ENCODE assay signal across 14 mouse cellular contexts in the genomic region with DNA sequence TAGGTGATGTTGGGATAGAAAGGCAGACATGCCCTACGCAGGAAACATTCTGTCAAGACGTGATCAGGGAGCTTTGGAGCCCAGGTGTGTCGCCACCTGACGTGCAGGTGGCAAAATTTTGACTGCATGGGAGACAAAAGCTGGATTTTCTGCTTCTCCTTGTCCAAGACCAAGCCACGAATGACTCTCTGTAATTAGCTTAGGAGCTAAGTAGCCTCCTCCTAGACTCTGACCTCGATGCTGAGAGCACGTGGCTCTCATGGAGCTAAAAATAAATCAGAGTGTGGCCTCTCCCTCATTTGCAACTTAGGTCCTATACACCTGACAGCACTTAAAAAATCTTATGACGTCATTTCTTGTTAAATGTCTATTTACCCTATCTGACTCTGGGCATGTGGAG. TPM values are rescaled to one million over a fixed set of nuclear protein-coding genes. Genes with fewer than 3 reads are reported as not detected.
DNase-seq lines count a peak whose midpoint lies in the region; ATAC-seq and TF ChIP-seq lines count a peak whose summit lies in the region.
"Had no signal": no experiment of that assay in that cellular context is flagged by ENCODE, and none has a peak within 500 bp of the region (broad histone marks: within the 10 kb centered on the region; RNA-seq: fewer than 3 reads in every experiment).

No protein-coding gene starts in this region.

- ATAC-seq in neural tube, embryonic 13.5 days (ENCODE audit: low read depth) = no peak
- ATAC-seq in hindbrain, embryonic 16.5 days = 0 out of 2 replicates have a peak, but pooled peaks have one; percentile 20
- ATAC-seq in stomach, postnatal 0 days (ENCODE audit: low FRiP score, low TSS enrichment) = no peak
- ATAC-seq: inflammation-experienced regulatory T-cells, adult 6 months had no signal

- peaks cover 22% of the 10 kb centered on the region for H3K4me1 ChIP-seq in neural tube, embryonic 13.5 days (replicated peaks)
- peaks cover 9% of the 10 kb centered on the region for H3K4me1 ChIP-seq in hindbrain, embryonic 16.5 days (ENCODE audit: control insufficient read depth, insufficient read depth, low read depth, low read length)
- H3K4me1 ChIP-seq in stomach, postnatal 0 days (replicated peaks; ENCODE audit: control insufficient read depth, insufficient read depth) = no peaks in the 10 kb centered on the region
- H3K4me1 ChIP-seq in heart, adult 2 months (ENCODE audit: control insufficient read depth, insufficient read depth, low read length) = peaks cover 2% of the 10 kb centered on the region; the same call in 1 of the 2 replicates
- no peaks in the 10 kb centered on the region for H3K4me1 ChIP-seq in lung, adult 2 months (ENCODE audit: control insufficient read depth, insufficient read depth, low read length)
- H3K4me1 ChIP-seq: stomach, embryonic 15.5 days had no signal

- no peak overlapping the region for H3K4me3 ChIP-seq in neural tube, embryonic 13.5 days
- no peak overlapping the region for H3K4me3 ChIP-seq in hindbrain, embryonic 16.5 days (ENCODE audit: low read length)
- H3K4me3 ChIP-seq in stomach, postnatal 0 days (ENCODE audit: low read depth, low read length) = no peak overlapping the region
- H3K4me3 ChIP-seq in heart, adult 2 months = no peak overlapping the region
- H3K4me3 ChIP-seq in lung, adult 2 months (replicated peaks; ENCODE audit: extremely low read depth, low read depth, low read length) = no peak overlapping the region
- H3K4me3 ChIP-seq: forebrain, embryonic 10.5 days; stomach, embryonic 15.5 days had no signal

- H3K27me3 ChIP-seq in neural tube, embryonic 13.5 days = no peaks in the 10 kb centered on the region
- no peaks in the 10 kb centered on the region for H3K27me3 ChIP-seq in hindbrain, embryonic 16.5 days (replicated peaks; ENCODE audit: control insufficient read depth, insufficient read depth, low read length)
- H3K27me3 ChIP-seq in stomach, postnatal 0 days (ENCODE audit: control insufficient read depth, insufficient read depth, low read length) = no peaks in the 10 kb centered on the region
- H3K27me3 ChIP-seq in heart, adult 2 months (ENCODE audit: control insufficient read depth, insufficient read depth, low read length) = no peaks in the 10 kb centered on the region
- H3K27me3 ChIP-seq: stomach, embryonic 15.5 days had no signal

- TF ChIP-seq CTCF in stomach, postnatal 0 days (IDR thresholded peaks at IDR 0.05; ENCODE audit: low read depth) = no peak
- TF ChIP-seq CTCF in heart, adult 2 months (IDR thresholded peaks at IDR 0.05) = no peak
- TF ChIP-seq CTCF in lung, adult 2 months (IDR thresholded peaks at IDR 0.05; ENCODE audit: insufficient read depth, low read length) = no peak

- peak; percentile 17 for TF ChIP-seq EP300 in stomach, postnatal 0 days (optimal IDR thresholded peaks at IDR 0.05)
- no peak for TF ChIP-seq EP300 in heart, adult 2 months (IDR thresholded peaks at IDR 0.05; ENCODE audit: insufficient read depth, low read depth, low read length)

- no peak for DNase-seq in neural tube, embryonic 10.5 days (ENCODE audit: extremely low spot score, low spot score)
- DNase-seq in kidney, postnatal 25 days = peak; percentile 41 to 79
- DNase-seq in stomach, postnatal 0 days (ENCODE audit: low spot score) = no peak
- DNase-seq in heart, adult 2 months = no peak
- no peak for DNase-seq in lung, adult 2 months
- DNase-seq: cerebellum, postnatal 25 days; lung, postnatal 4 days; right cerebral cortex, postnatal 14 days had no signal

- no peaks in the 10 kb centered on the region for H3K36me3 ChIP-seq in neural tube, embryonic 13.5 days
- no peaks in the 10 kb centered on the region for H3K36me3 ChIP-seq in hindbrain, embryonic 16.5 days (ENCODE audit: control insufficient read depth, insufficient read depth, low read length)
- H3K36me3 ChIP-seq in stomach, postnatal 0 days (ENCODE audit: control insufficient read depth, insufficient read depth, low read length) = no peaks in the 10 kb centered on the region
- H3K36me3 ChIP-seq in heart, adult 2 months (ENCODE audit: control insufficient read depth, insufficient read depth, low read length) = no peaks in the 10 kb centered on the region; the same call in 1 of the 2 replicates
- H3K36me3 ChIP-seq: forebrain, embryonic 10.5 days; stomach, embryonic 15.5 days had no signal

- H3K79me2 ChIP-seq in heart, adult 2 months (replicated peaks; ENCODE audit: control insufficient read depth, insufficient read depth, low read length) = no peaks in the 10 kb centered on the region

- no peak overlapping the region for H3K9ac ChIP-seq in neural tube, embryonic 13.5 days
- no peak overlapping the region for H3K9ac ChIP-seq in hindbrain, embryonic 16.5 days (ENCODE audit: low read depth, low read length)
- H3K9ac ChIP-seq in stomach, postnatal 0 days (ENCODE audit: low read length) = no peak overlapping the region
- no peak overlapping the region for H3K9ac ChIP-seq in heart, adult 2 months (ENCODE audit: low read depth, low read length)
- H3K9ac ChIP-seq: liver, embryonic 14.5 days; stomach, embryonic 15.5 days had no signal

- TF ChIP-seq POLR2A in heart, adult 2 months (IDR thresholded peaks at IDR 0.05; ENCODE audit: insufficient read depth, low read depth, low read length) = no peak
- TF ChIP-seq POLR2A in lung, adult 2 months (IDR thresholded peaks at IDR 0.05; ENCODE audit: borderline replicate concordance, extremely low read depth, low read depth, low read length) = no peak

- H3K4me2 ChIP-seq in neural tube, embryonic 13.5 days = peak overlapping the region; percentile 36
- H3K4me2 ChIP-seq in hindbrain, embryonic 16.5 days (ENCODE audit: low read length) = 0 out of 2 replicates have a peak overlapping the region, but pooled peaks have one; percentile 4
- H3K4me2 ChIP-seq in stomach, postnatal 0 days (replicated peaks; ENCODE audit: low read depth) = no peak overlapping the region
- H3K4me2 ChIP-seq: stomach, embryonic 15.5 days had no signal

- intact Hi-C loops in heart, adult 2 months (cut with DNase I) = no loop called here

- WGBS in neural tube, embryonic 13.5 days = 70% methylated on average over 8 of the region's 8 CpGs
- 59% methylated on average over 8 of the region's 8 CpGs for WGBS in hindbrain, embryonic 16.5 days
- 58% methylated on average over 8 of the region's 8 CpGs for WGBS in stomach, postnatal 0 days
- WGBS in heart, adult 2 months = 65% methylated on average over 8 of the region's 8 CpGs
- 70% methylated on average over 8 of the region's 8 CpGs for WGBS in lung, adult 2 months

- 0 out of 2 replicates have a peak, but pooled peaks cover 2% of the 10 kb centered on the region for H3K9me3 ChIP-seq in neural tube, embryonic 13.5 days
- no peaks in the 10 kb centered on the region for H3K9me3 ChIP-seq in hindbrain, embryonic 16.5 days (ENCODE audit: control insufficient read depth, low read length)
- H3K9me3 ChIP-seq in stomach, postnatal 0 days (ENCODE audit: control insufficient read depth, low read length) = no peaks in the 10 kb centered on the region
- H3K9me3 ChIP-seq: forebrain, embryonic 10.5 days; stomach, embryonic 15.5 days had no signal

- peak overlapping the region; percentile 79 for H3K27ac ChIP-seq in neural tube, embryonic 13.5 days (replicated peaks)
- peak overlapping the region; percentile 54 for H3K27ac ChIP-seq in hindbrain, embryonic 16.5 days (ENCODE audit: low read depth, low read length)
- 0 out of 2 replicates have a peak overlapping the region, but pooled peaks have one; percentile 35 for H3K27ac ChIP-seq in stomach, postnatal 0 days (replicated peaks)
- H3K27ac ChIP-seq in heart, adult 2 months = no peak overlapping the region
- H3K27ac ChIP-seq: forebrain, embryonic 10.5 days; liver, embryonic 14.5 days had no signal

RNA-seq across cellular contexts. Expression of gene Ppp2r3a, which starts 14.4 kb away (rescaled TPM):
- polyA plus RNA-seq in neural tube, embryonic 13.5 days (2015; fragmentation: Nextera tagmentation; extraction: Ambion mirVana) = 22.5 and 26.4 TPM in 2 replicates
- polyA plus RNA-seq in hindbrain, embryonic 16.5 days (2015; fragmentation: Nextera tagmentation; extraction: Ambion mirVana) = 18.4 and 22.8 TPM in 2 replicates
- polyA plus RNA-seq in stomach, postnatal 0 days (2015; fragmentation: Nextera tagmentation; extraction: Ambion mirVana) = 6.8 TPM in 2 replicates
- 100 to 1,000 TPM; 179 to 215 TPM for total RNA-seq in heart, adult 2 months (2021)
- polyA plus RNA-seq in heart, adult 2 months (2012; rRNA removed) = 51.7 and 114 TPM in 2 replicates
- 2.8 and 6.7 TPM in 2 replicates for polyA plus RNA-seq in lung, adult 2 months (2012; rRNA removed)

Comparison
In these comparisons a context has a peak if more than half of its experiments do, and no peak if none do; other contexts are left out.
1. DNase-seq: peak in kidney, postnatal 25 days (2 of 2); none in neural tube, embryonic 10.5 days (single experiment), stomach, postnatal 0 days (single experiment), heart, adult 2 months (0 of 2) and lung, adult 2 months (single experiment).